Mouse (Mus musculus) midbrain, postnatal 0 days (tissue): ENCODE measurements around the gene Smg6. TPM values are rescaled to one million over a fixed set of nuclear protein-coding genes. Genes with fewer than 3 reads are reported as not detected.

Source experiments
- ATAC-seq: fragments of 200-750 bp; cut with Nextera tagmentation; 2 replicates; pipeline ENCODE4 v1.8.0; 2017; ENCODE audit warnings: moderate number of reproducible peaks, mild to moderate bottlenecking, moderate TSS enrichment, moderate library complexity; ENCODE audit not compliant: low FRiP score
- DNase-seq: peaks from one replicate; pipeline ENCODE4 v3.0.0-alpha.2; 2015; ENCODE audit warnings: low spot score
- H3K27ac ChIP-seq: fragments of 300-500 bp; sonication (generic); 2 replicates; pipeline ENCODE4 v1.5.1; 2014; ENCODE audit warnings: low read depth, mild to moderate bottlenecking, low read length, mixed read lengths
- H3K27me3 ChIP-seq: fragments of 300-500 bp; sonication (generic); 2 replicates; pipeline ENCODE4 v1.6.1; 2014; ENCODE audit warnings: low read length, control low read depth, mixed read lengths; ENCODE audit not compliant: insufficient read depth
- H3K36me3 ChIP-seq: fragments of 300-500 bp; sonication (generic); 2 replicates; pipeline ENCODE4 v1.6.1; 2014; ENCODE audit warnings: low read length, control low read depth, mixed read lengths; ENCODE audit not compliant: insufficient read depth
- H3K4me1 ChIP-seq: fragments of 300-500 bp; sonication (generic); 2 replicates; pipeline ENCODE4 v1.6.1; 2014; ENCODE audit warnings: mild to moderate bottlenecking, control low read depth, antibody characterized with exemption, low read length, mixed read lengths; ENCODE audit not compliant: insufficient read depth
- H3K4me2 ChIP-seq: fragments of 300-500 bp; sonication (generic); 2 replicates; pipeline ENCODE4 v1.6.1; 2014; ENCODE audit warnings: low read depth, mild to moderate bottlenecking, low read length, mixed read lengths; ENCODE audit not compliant: poor library complexity, severe bottlenecking
- H3K4me3 ChIP-seq: fragments of 300-500 bp; sonication (generic); 2 replicates; pipeline ENCODE4 v1.5.1; 2014; ENCODE audit warnings: low read depth, mild to moderate bottlenecking, low read length, moderate library complexity
- H3K9ac ChIP-seq: fragments of 300-500 bp; sonication (generic); replicated peaks from 2 replicates; pipeline ENCODE4 v1.6.1; 2014; ENCODE audit warnings: mild to moderate bottlenecking, low read length, moderate library complexity, mixed read lengths; ENCODE audit not compliant: poor library complexity, severe bottlenecking
- H3K9me3 ChIP-seq: fragments of 300-500 bp; sonication (generic); 2 replicates; pipeline ENCODE4 v1.6.1; 2016; ENCODE audit warnings: low read length, control low read depth
- CTCF ChIP-seq: IDR thresholded peaks from 2 replicates; pipeline ENCODE4 v1.5.1; 2016; ENCODE audit warnings: antibody characterized with exemption, mild to moderate bottlenecking
- WGBS: fragments of 180-500 bp; shearing (Covaris S2); extraction: QIAGEN DNeasy Blood & Tissue Kit; methylation state at CpG from one replicate; pipeline ENCODE4 v1.1.7; 2014; 5-methylcytosine and 5-hydroxymethylcytosine counted together
- polyA plus RNA-seq: library from polyadenylated mRNA; unstranded; fragments of >200 nt; fragmentation: Nextera tagmentation; extraction: Ambion mirVana; gene quantifications from 2 replicates; pipeline ENCODE4 v1.2.1, GENCODE M21; 2015
- total RNA-seq: library from RNA; depleted of rRNA; stranded (reverse); fragments of >200 nt; gene quantifications from 2 replicates; pipeline ENCODE4 v1.2.3, GENCODE M21; 2014

Gene Smg6
- total and polyA plus RNA-seq, 2 experiments from 2014 or later = 11.9 to 27.7 TPM

DNA sequence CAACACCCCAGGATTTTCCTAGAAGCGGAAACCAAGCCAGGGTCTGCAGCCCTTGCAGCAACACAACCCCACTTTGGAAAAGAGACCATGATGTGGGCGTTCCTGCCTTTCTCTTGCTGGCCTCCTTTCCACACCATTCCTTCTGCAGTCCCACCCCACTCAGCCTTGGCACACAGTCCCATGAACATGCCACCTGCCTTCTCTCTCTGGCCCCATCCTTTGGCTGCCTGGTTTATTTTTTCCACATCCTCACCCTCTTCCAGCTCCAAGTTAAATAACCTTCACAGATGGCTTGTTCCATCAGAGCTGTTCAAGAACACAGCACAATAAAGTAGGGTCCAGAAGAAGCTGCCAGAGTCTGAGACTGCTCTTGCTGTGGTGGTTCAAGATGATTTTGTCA is 193.7 kb downstream of the Smg6 start:
- H3K27ac ChIP-seq = no peak overlapping the region

GRCm38 (mm10) chr11:75119841-75120240 is 194.2 kb downstream of the Smg6 start:
- H3K4me1 ChIP-seq = no peaks in the 10 kb centered on the region
- no peak overlapping the region for H3K9ac ChIP-seq
- ATAC-seq = no peak
- H3K9me3 ChIP-seq = no peaks in the 10 kb centered on the region
- H3K36me3 ChIP-seq = no peaks in the 10 kb centered on the region
- H3K27me3 ChIP-seq = no peaks in the 10 kb centered on the region
- 82% methylated on average over 3 of the region's 3 CpGs for WGBS
- H3K4me2 ChIP-seq = no peak overlapping the region
- no peak for DNase-seq
- no peak for TF ChIP-seq CTCF
- no peak overlapping the region for H3K27ac ChIP-seq
- H3K4me3 ChIP-seq = no peak overlapping the region

More for the DNA sequence above, 193.7 kb downstream of the Smg6 start:
- DNase-seq = no peak
- Histone ChIP-seq H3K4me1 (no peaks in the 10 kb centered on the region), H3K27me3 (no peaks in the 10 kb centered on the region), H3K9ac (no peak overlapping the region), H3K4me3 (no peak overlapping the region), H3K36me3 (no peaks in the 10 kb centered on the region), H3K9me3 (no peaks in the 10 kb centered on the region), H3K4me2 (no peak overlapping the region)
- WGBS = 84% methylated on average over 2 of the region's 2 CpGs
- ATAC-seq = no peak
- no peak for TF ChIP-seq CTCF

DNA sequence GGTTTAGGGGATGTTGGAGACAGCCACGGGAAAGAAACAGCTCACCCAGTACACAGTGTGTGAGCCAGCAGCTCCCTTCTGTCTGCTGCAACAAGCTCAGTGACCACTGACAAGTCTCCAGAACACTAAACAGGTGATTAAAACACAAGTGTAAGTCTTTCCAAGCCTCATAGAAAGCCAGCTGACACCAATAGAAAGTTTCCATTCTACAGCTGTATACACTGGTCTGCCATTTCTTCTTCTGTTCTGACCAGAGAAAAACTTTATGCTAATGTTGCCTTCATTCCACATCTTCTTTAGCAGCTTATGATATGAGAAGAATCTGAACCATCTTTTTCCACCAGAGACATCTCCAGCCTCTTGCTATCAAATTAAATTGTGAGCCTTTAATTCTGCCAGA is 195.7 kb downstream of the Smg6 start:
- H3K4me2 ChIP-seq = no peak overlapping the region
- no peak for DNase-seq
- no peaks in the 10 kb centered on the region for H3K9me3 ChIP-seq
- H3K4me3 ChIP-seq = no peak overlapping the region
- no peak for TF ChIP-seq CTCF
- no peak overlapping the region for H3K27ac ChIP-seq
- no peak for ATAC-seq
- 71% methylated on average over 1 of the region's 1 CpGs for WGBS
- no peaks in the 10 kb centered on the region for H3K4me1 ChIP-seq
- no peak overlapping the region for H3K9ac ChIP-seq
- no peaks in the 10 kb centered on the region for H3K36me3 ChIP-seq
- no peaks in the 10 kb centered on the region for H3K27me3 ChIP-seq

DNA sequence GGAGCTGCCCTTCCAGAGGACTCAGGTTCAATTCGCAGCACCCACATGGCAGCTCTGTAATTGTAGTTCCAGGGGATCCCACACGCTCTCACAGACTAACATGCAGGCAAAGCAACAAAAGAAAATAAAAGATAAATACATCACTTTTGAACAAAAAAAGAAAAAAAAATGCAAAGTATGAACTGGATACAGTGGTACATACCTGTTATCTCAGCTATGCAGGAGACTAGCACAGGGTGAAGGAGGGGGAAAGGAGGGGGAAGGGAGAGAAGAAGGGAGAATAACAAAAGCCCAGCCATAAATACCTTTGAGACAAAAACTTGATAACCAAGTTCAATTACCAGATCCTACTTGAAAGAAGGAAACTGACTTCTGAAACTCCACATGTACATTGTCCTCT is 198.8 kb downstream of the Smg6 start:
- no peak overlapping the region for H3K4me3 ChIP-seq
- no peak overlapping the region for H3K27ac ChIP-seq
- ATAC-seq (no peak), DNase-seq (no peak)
- no peak for TF ChIP-seq CTCF
- no peaks in the 10 kb centered on the region for H3K9me3 ChIP-seq
- H3K9ac ChIP-seq = no peak overlapping the region
- no peak overlapping the region for H3K4me2 ChIP-seq
- no peaks in the 10 kb centered on the region for H3K4me1 ChIP-seq
- no peaks in the 10 kb centered on the region for H3K36me3 ChIP-seq
- no peaks in the 10 kb centered on the region for H3K27me3 ChIP-seq
- WGBS = 96% methylated on average over 2 of the region's 2 CpGs

DNA sequence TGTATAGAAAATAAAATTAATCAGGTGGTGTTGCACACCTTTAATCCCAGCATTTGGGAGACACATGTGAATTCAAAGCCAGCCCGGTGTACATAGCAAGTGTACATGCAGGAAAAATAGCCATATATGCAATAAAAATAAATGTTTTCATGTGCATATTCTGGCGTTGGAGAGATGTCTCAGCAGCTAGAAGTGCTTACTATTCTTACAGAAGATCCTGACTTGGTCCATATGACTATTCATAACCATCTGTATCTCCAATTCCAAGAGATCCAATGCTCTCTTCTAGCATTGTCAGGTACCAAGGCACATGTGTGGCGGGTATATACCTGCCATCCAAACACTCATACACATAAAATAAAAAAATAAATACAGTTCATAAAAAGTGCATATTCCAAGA is 200.8 kb downstream of the Smg6 start:
- Histone ChIP-seq H3K4me3 (no peak overlapping the region), H3K36me3 (no peaks in the 10 kb centered on the region), H3K27ac (no peak overlapping the region), H3K27me3 (no peaks in the 10 kb centered on the region), H3K4me2 (no peak overlapping the region), H3K9me3 (no peaks in the 10 kb centered on the region), H3K9ac (no peak overlapping the region), H3K4me1 (no peaks in the 10 kb centered on the region)
- no peak for DNase-seq
- no peak for TF ChIP-seq CTCF
- WGBS = 92% methylated on average over 3 of the region's 3 CpGs
- no peak for ATAC-seq

- no peaks in the 10 kb centered on the region for H3K4me1 ChIP-seq
- no peak overlapping the region for H3K9ac ChIP-seq
- no peak for TF ChIP-seq CTCF
- no peaks in the 10 kb centered on the region for H3K27me3 ChIP-seq
- ATAC-seq (no peak), DNase-seq (no peak)
- no peak overlapping the region for H3K27ac ChIP-seq
- no peaks in the 10 kb centered on the region for H3K9me3 ChIP-seq
- H3K4me2 ChIP-seq = no peak overlapping the region
- no peaks in the 10 kb centered on the region for H3K36me3 ChIP-seq
- 97% methylated on average over 6 of the region's 6 CpGs for WGBS
- H3K4me3 ChIP-seq = no peak overlapping the region
Measured at GRCm38 (mm10) chr11:75129481-75129880, 203.9 kb downstream of the Smg6 start.

GRCm38 (mm10) chr11:75131300-75131699 is 205.7 kb downstream of the Smg6 start:
- no peak for DNase-seq
- H3K9me3 ChIP-seq = no peaks in the 10 kb centered on the region
- H3K27me3 ChIP-seq = no peaks in the 10 kb centered on the region
- H3K4me2 ChIP-seq = no peak overlapping the region
- H3K9ac ChIP-seq = no peak overlapping the region
- no peaks in the 10 kb centered on the region for H3K4me1 ChIP-seq
- no peak overlapping the region for H3K27ac ChIP-seq
- TF ChIP-seq CTCF = no peak
- no peak overlapping the region for H3K4me3 ChIP-seq
- 83% methylated on average over 4 of the region's 4 CpGs for WGBS
- no peak for ATAC-seq
- no peaks in the 10 kb centered on the region for H3K36me3 ChIP-seq
